Mouse (Mus musculus) midbrain, embryonic 12.5 days (tissue): ENCODE results near the gene Bach2. TPM values are rescaled to one million over a fixed set of nuclear protein-coding genes. Genes with fewer than 3 reads are reported as not detected.

Experiments
- ATAC-seq: fragments of 200-750 bp; cut with Nextera tagmentation; 2 replicates; pipeline ENCODE4 v1.8.0; 2017; ENCODE audit warnings: low read depth, moderate TSS enrichment, moderate library complexity; ENCODE audit not compliant: low FRiP score
- H3K27ac ChIP-seq: fragments of 300-500 bp; sonication (generic); replicated peaks from 2 replicates; pipeline ENCODE4 v1.5.1; 2016; ENCODE audit warnings: mild to moderate bottlenecking
- H3K27me3 ChIP-seq: fragments of 300-500 bp; sonication (generic); 2 replicates; pipeline ENCODE4 v1.6.1; 2016; ENCODE audit warnings: mild to moderate bottlenecking
- H3K36me3 ChIP-seq: fragments of 300-500 bp; sonication (generic); 2 replicates; pipeline ENCODE4 v1.6.1; 2016
- H3K4me1 ChIP-seq: fragments of 300-500 bp; sonication (generic); 2 replicates; pipeline ENCODE4 v1.6.1; 2016
- H3K4me2 ChIP-seq: fragments of 300-500 bp; sonication (generic); replicated peaks from 2 replicates; pipeline ENCODE4 v1.6.1; 2016; ENCODE audit warnings: mild to moderate bottlenecking, moderate library complexity
- H3K4me3 ChIP-seq: fragments of 300-500 bp; sonication (generic); 2 replicates; pipeline ENCODE4 v1.5.1; 2016; ENCODE audit warnings: mild to moderate bottlenecking
- H3K9ac ChIP-seq: fragments of 300-500 bp; sonication (generic); replicated peaks from 2 replicates; pipeline ENCODE4 v1.6.1; 2016; ENCODE audit warnings: mild to moderate bottlenecking, moderate library complexity
- H3K9me3 ChIP-seq: fragments of 300-500 bp; sonication (generic); 2 replicates; pipeline ENCODE4 v1.6.1; 2016; ENCODE audit warnings: mild to moderate bottlenecking
- WGBS: fragments of 180-500 bp; shearing (Covaris S2); methylation state at CpG from one replicate; pipeline ENCODE4 v1.1.7; 2016; 5-methylcytosine and 5-hydroxymethylcytosine counted together
- polyA plus RNA-seq: library from polyadenylated mRNA; unstranded; fragments of >200 nt; fragmentation: Nextera tagmentation; extraction: Ambion mirVana; gene quantifications from 2 replicates; pipeline ENCODE4 v1.2.1, GENCODE M21; 2016

Gene Bach2
- polyA plus RNA-seq, 1 experiment from 2014 or later = 17.8 TPM

GRCm38 (mm10) chr4:32325596-32325995, 87.0 kb downstream of the Bach2 start:
- Histone ChIP-seq H3K4me3 (no peak overlapping the region), H3K27ac (peak overlapping the region; percentile 88; the same call in 1 of the 2 replicates), H3K9ac (no peak overlapping the region), H3K9me3 (peaks cover 9% of the 10 kb centered on the region; the same call in 1 of the 2 replicates), H3K36me3 (peaks cover 8% of the 10 kb centered on the region; the same call in 1 of the 2 replicates), H3K27me3 (no peaks in the 10 kb centered on the region), H3K4me2 (no peak overlapping the region), H3K4me1 (peaks cover 50% of the 10 kb centered on the region)
- 54% methylated on average over 3 of the region's 3 CpGs for WGBS
- no peak for ATAC-seq

GRCm38 (mm10) chr4:32326279-32326678, 87.7 kb downstream of the Bach2 start:
- ATAC-seq = no peak; the same call in 1 of the 2 replicates
- 60% methylated on average over 10 of the region's 10 CpGs for WGBS
- Histone ChIP-seq H3K4me3 (no peak overlapping the region), H3K27ac (peak overlapping the region; percentile 88), H3K9ac (no peak overlapping the region), H3K9me3 (peaks cover 9% of the 10 kb centered on the region; the same call in 1 of the 2 replicates), H3K27me3 (no peaks in the 10 kb centered on the region), H3K36me3 (peaks cover 8% of the 10 kb centered on the region; the same call in 1 of the 2 replicates), H3K4me1 (peaks cover 45% of the 10 kb centered on the region), H3K4me2 (peak overlapping the region; percentile 25)

GRCm38 (mm10) chr4:32326860-32327259, 88.3 kb downstream of the Bach2 start:
- peak overlapping the region; percentile 25 for H3K4me2 ChIP-seq
- 10% methylated on average over 3 of the region's 3 CpGs for WGBS

GRCm38 (mm10) chr4:32327626-32328025, 89.0 kb downstream of the Bach2 start:
- WGBS = 24% methylated on average over 5 of the region's 5 CpGs
- Histone ChIP-seq H3K4me1 (peaks cover 43% of the 10 kb centered on the region), H3K27ac (peak overlapping the region; percentile 88), H3K9me3 (peaks cover 9% of the 10 kb centered on the region; the same call in 1 of the 2 replicates), H3K27me3 (no peaks in the 10 kb centered on the region), H3K4me3 (no peak overlapping the region), H3K4me2 (peak overlapping the region; percentile 25; the same call in 1 of the 2 replicates), H3K36me3 (peaks cover 8% of the 10 kb centered on the region; the same call in 1 of the 2 replicates), H3K9ac (peak overlapping the region; percentile 28)
- peak; percentile 44 for ATAC-seq

More at GRCm38 (mm10) chr4:32326860-32327259, 88.3 kb downstream of the Bach2 start:
- H3K9me3 ChIP-seq = peaks cover 9% of the 10 kb centered on the region; the same call in 1 of the 2 replicates
- no peaks in the 10 kb centered on the region for H3K27me3 ChIP-seq
- peaks cover 8% of the 10 kb centered on the region; the same call in 1 of the 2 replicates for H3K36me3 ChIP-seq
- peak; percentile 84 for ATAC-seq
- H3K4me1 ChIP-seq = peaks cover 43% of the 10 kb centered on the region
- 0 out of 2 replicates have a peak overlapping the region, but pooled peaks have one; percentile 17 for H3K9ac ChIP-seq
- H3K4me3 ChIP-seq = no peak overlapping the region
- peak overlapping the region; percentile 88 for H3K27ac ChIP-seq

- Histone ChIP-seq H3K9ac (no peak overlapping the region), H3K27ac (peak overlapping the region; percentile 42), H3K36me3 (no peaks in the 10 kb centered on the region), H3K4me2 (no peak overlapping the region), H3K9me3 (0 out of 2 replicates have a peak, but pooled peaks cover 2% of the 10 kb centered on the region), H3K4me3 (no peak overlapping the region), H3K4me1 (peaks cover 43% of the 10 kb centered on the region), H3K27me3 (no peaks in the 10 kb centered on the region)
- ATAC-seq = no peak
- WGBS = 73% methylated on average over 2 of the region's 2 CpGs
Observed at GRCm38 (mm10) chr4:32328561-32328960, 90.0 kb downstream of the Bach2 start.

- Histone ChIP-seq H3K4me1 (peaks cover 27% of the 10 kb centered on the region), H3K27ac (no peak overlapping the region), H3K27me3 (no peaks in the 10 kb centered on the region), H3K4me2 (no peak overlapping the region), H3K9me3 (no peaks in the 10 kb centered on the region), H3K4me3 (no peak overlapping the region), H3K36me3 (no peaks in the 10 kb centered on the region), H3K9ac (no peak overlapping the region)
- ATAC-seq = no peak
- 88% methylated on average over 8 of the region's 8 CpGs for WGBS
Observed at GRCm38 (mm10) chr4:32330584-32331314, 92.1 kb downstream of the Bach2 start.

- 93% methylated on average over 12 of the region's 12 CpGs for WGBS
- H3K36me3 ChIP-seq = no peaks in the 10 kb centered on the region
- H3K9me3 ChIP-seq = no peaks in the 10 kb centered on the region
- H3K27me3 ChIP-seq = no peaks in the 10 kb centered on the region
- H3K4me1 ChIP-seq = peaks cover 17% of the 10 kb centered on the region
- no peak for ATAC-seq
- no peak overlapping the region for H3K9ac ChIP-seq
- no peak overlapping the region for H3K4me3 ChIP-seq
- no peak overlapping the region for H3K27ac ChIP-seq
- H3K4me2 ChIP-seq = no peak overlapping the region
Observed at GRCm38 (mm10) chr4:32332028-32332427, 93.4 kb downstream of the Bach2 start.

- H3K27me3 ChIP-seq = peaks cover 4% of the 10 kb centered on the region; the same call in 1 of the 2 replicates
- no peak overlapping the region for H3K4me2 ChIP-seq
- H3K4me3 ChIP-seq = no peak overlapping the region
- H3K4me1 ChIP-seq = peaks cover 12% of the 10 kb centered on the region
- WGBS = 100% methylated on average over 1 of the region's 1 CpGs
- ATAC-seq = no peak
- no peak overlapping the region for H3K9ac ChIP-seq
- no peaks in the 10 kb centered on the region for H3K9me3 ChIP-seq
- no peaks in the 10 kb centered on the region for H3K36me3 ChIP-seq
- H3K27ac ChIP-seq = no peak overlapping the region
Observed at GRCm38 (mm10) chr4:32334131-32334530, 95.5 kb downstream of the Bach2 start.

- no peak overlapping the region for H3K4me3 ChIP-seq
- WGBS = 94% methylated on average over 5 of the region's 5 CpGs
Observed at GRCm38 (mm10) chr4:32334765-32335164, 96.2 kb downstream of the Bach2 start.

GRCm38 (mm10) chr4:32335659-32336058, 97.1 kb downstream of the Bach2 start:
- Histone ChIP-seq H3K27ac (no peak overlapping the region), H3K4me1 (peaks cover 15% of the 10 kb centered on the region), H3K9ac (no peak overlapping the region), H3K4me2 (no peak overlapping the region), H3K27me3 (peaks cover 4% of the 10 kb centered on the region; the same call in 1 of the 2 replicates), H3K9me3 (no peaks in the 10 kb centered on the region), H3K4me3 (no peak overlapping the region), H3K36me3 (no peaks in the 10 kb centered on the region)
- ATAC-seq = no peak
- whole genome bisulfite sequencing = 90% methylated on average over 12 of the region's 12 CpGs

More at GRCm38 (mm10) chr4:32334765-32335164, 96.2 kb downstream of the Bach2 start:
- ATAC-seq = no peak
- peaks cover 4% of the 10 kb centered on the region; the same call in 1 of the 2 replicates for H3K27me3 ChIP-seq
- no peak overlapping the region for H3K4me2 ChIP-seq
- no peak overlapping the region for H3K27ac ChIP-seq
- H3K9ac ChIP-seq = no peak overlapping the region
- H3K36me3 ChIP-seq = no peaks in the 10 kb centered on the region
- no peaks in the 10 kb centered on the region for H3K9me3 ChIP-seq
- H3K4me1 ChIP-seq = peaks cover 12% of the 10 kb centered on the region

GRCm38 (mm10) chr4:32336642-32337041, 98.0 kb downstream of the Bach2 start:
- peaks cover 19% of the 10 kb centered on the region for H3K4me1 ChIP-seq
- no peaks in the 10 kb centered on the region for H3K9me3 ChIP-seq
- no peak overlapping the region for H3K4me3 ChIP-seq
- H3K27me3 ChIP-seq = peaks cover 4% of the 10 kb centered on the region; the same call in 1 of the 2 replicates
- no peak overlapping the region for H3K27ac ChIP-seq
- WGBS = 79% methylated on average over 4 of the region's 4 CpGs
- no peak overlapping the region for H3K4me2 ChIP-seq
- no peaks in the 10 kb centered on the region for H3K36me3 ChIP-seq
- no peak for ATAC-seq
- no peak overlapping the region for H3K9ac ChIP-seq

- Histone ChIP-seq H3K27me3 (peaks cover 4% of the 10 kb centered on the region; the same call in 1 of the 2 replicates), H3K4me1 (peaks cover 19% of the 10 kb centered on the region), H3K4me2 (no peak overlapping the region), H3K4me3 (no peak overlapping the region), H3K27ac (no peak overlapping the region), H3K9me3 (no peaks in the 10 kb centered on the region), H3K9ac (no peak overlapping the region), H3K36me3 (no peaks in the 10 kb centered on the region)
- ATAC-seq = no peak
- 29% methylated on average over 11 of the region's 11 CpGs for WGBS
Observed at GRCm38 (mm10) chr4:32337638-32338037, 99.0 kb downstream of the Bach2 start.
